Mouse (Mus musculus) kidney, postnatal 25 days (tissue): ENCODE data around the gene Gabarap.
A peak's percentile ranks its signal among the peaks of the same experiment; 100 is the strongest.
"Not testable (repeated sequence)": the region's sequence is repeated elsewhere in the genome, so short reads cannot be mapped to it uniquely, and the experiment has no call there.

Source experiments
- DNase-seq, 2 experiments: peaks; one replicate each; pipeline ENCODE4 v3.0.0; 2021; ENCODE audit warnings: mixed read lengths in 2 of 2

Gene Gabarap

GRCm38 (mm10) chr11:69999666-70000065, 8.7 kb downstream of the Gabarap start:
- no peak for DNase-seq

GRCm38 (mm10) chr11:70000396-70000898, 9.5 kb downstream of the Gabarap start, which contains the start of gene Dvl2:
Gene Dvl2, plus strand, starts transcription at chr11:70000595.
- DNase-seq, result peak; percentile 96 to 98

- no peak for DNase-seq
Observed at GRCm38 (mm10) chr11:70001159-70001558, 10.2 kb downstream of the Gabarap start.

GRCm38 (mm10) chr11:70001865-70002264, 10.9 kb downstream of the Gabarap start:
- DNase-seq, result peak; percentile 54 to 69

GRCm38 (mm10) chr11:70002471-70002870, 11.5 kb downstream of the Gabarap start:
- peak in 1 of 2 experiments; percentile 25 for DNase-seq

GRCm38 (mm10) chr11:70005521-70005920, 14.6 kb downstream of the Gabarap start:
- no peak for DNase-seq

- no peak for DNase-seq
Observed at GRCm38 (mm10) chr11:70010033-70010432, 19.1 kb downstream of the Gabarap start.

GRCm38 (mm10) chr11:70010548-70010947, 19.6 kb downstream of the Gabarap start:
- DNase-seq, result no peak

- DNase-seq, result no peak
Observed at GRCm38 (mm10) chr11:70010961-70011360, 20.0 kb downstream of the Gabarap start.

- no peak for DNase-seq
Observed at GRCm38 (mm10) chr11:70012931-70013330, 22.0 kb downstream of the Gabarap start.

GRCm38 (mm10) chr11:70013408-70013807, 22.5 kb downstream of the Gabarap start:
- no peak for DNase-seq

- DNase-seq, result no peak
Observed at GRCm38 (mm10) chr11:70014051-70014450, 23.1 kb downstream of the Gabarap start.

GRCm38 (mm10) chr11:70014880-70015558, 24.1 kb downstream of the Gabarap start, which contains the start of gene Acadvl:
Gene Acadvl, minus strand, starts transcription at chr11:70015411.
- DNase-seq, result peak; percentile 95 to 97

- DNase-seq, result no peak
Observed at GRCm38 (mm10) chr11:70015677-70016076, 24.7 kb downstream of the Gabarap start.

- DNase-seq, result not testable (repeated sequence)
Observed at GRCm38 (mm10) chr11:70016177-70016576, 25.2 kb downstream of the Gabarap start.

- DNase-seq, result no peak
Observed at GRCm38 (mm10) chr11:70016669-70017068, 25.7 kb downstream of the Gabarap start, which contains the start of gene Dlg4. Gene Dlg4, plus strand, starts transcription at chr11:70016942.

- no peak for DNase-seq
Observed at GRCm38 (mm10) chr11:70017199-70017767, 26.3 kb downstream of the Gabarap start.

- DNase-seq, result peak; percentile 53 to 57
Observed at GRCm38 (mm10) chr11:70018131-70018990, 27.4 kb downstream of the Gabarap start.

- no peak for DNase-seq
Observed at GRCm38 (mm10) chr11:70019495-70020021, 28.6 kb downstream of the Gabarap start.

GRCm38 (mm10) chr11:70020022-70020631, 29.2 kb downstream of the Gabarap start:
- no peak for DNase-seq

- peak; percentile 79 to 87 for DNase-seq
Observed at GRCm38 (mm10) chr11:70020731-70021263, 29.9 kb downstream of the Gabarap start.
